Mouse (Mus musculus): ENCODE data around the gene Gm45208. TPM values are rescaled to one million over a fixed set of nuclear protein-coding genes. Genes with fewer than 3 reads are reported as not detected.

Gene Gm45208
- total RNA-seq, 2 experiments from 2014 or later = not detected

- DNase-seq = no peak
Observed at GRCm38 (mm10) chrX:7727176-7727575, 5.1 kb downstream of the Gm45208 start.

- peak; percentile 78 to 93 for DNase-seq
Observed at GRCm38 (mm10) chrX:7728215-7728921, 6.3 kb downstream of the Gm45208 start, which contains the start of gene Praf2. Gene Praf2 (plus strand): TSS chrX:7728439.

- no peak for DNase-seq
Observed at GRCm38 (mm10) chrX:7728922-7729265, 6.8 kb downstream of the Gm45208 start.

- peak; percentile 58 to 79 for DNase-seq
Observed at GRCm38 (mm10) chrX:7733571-7734156, 11.6 kb downstream of the Gm45208 start.

DNA sequence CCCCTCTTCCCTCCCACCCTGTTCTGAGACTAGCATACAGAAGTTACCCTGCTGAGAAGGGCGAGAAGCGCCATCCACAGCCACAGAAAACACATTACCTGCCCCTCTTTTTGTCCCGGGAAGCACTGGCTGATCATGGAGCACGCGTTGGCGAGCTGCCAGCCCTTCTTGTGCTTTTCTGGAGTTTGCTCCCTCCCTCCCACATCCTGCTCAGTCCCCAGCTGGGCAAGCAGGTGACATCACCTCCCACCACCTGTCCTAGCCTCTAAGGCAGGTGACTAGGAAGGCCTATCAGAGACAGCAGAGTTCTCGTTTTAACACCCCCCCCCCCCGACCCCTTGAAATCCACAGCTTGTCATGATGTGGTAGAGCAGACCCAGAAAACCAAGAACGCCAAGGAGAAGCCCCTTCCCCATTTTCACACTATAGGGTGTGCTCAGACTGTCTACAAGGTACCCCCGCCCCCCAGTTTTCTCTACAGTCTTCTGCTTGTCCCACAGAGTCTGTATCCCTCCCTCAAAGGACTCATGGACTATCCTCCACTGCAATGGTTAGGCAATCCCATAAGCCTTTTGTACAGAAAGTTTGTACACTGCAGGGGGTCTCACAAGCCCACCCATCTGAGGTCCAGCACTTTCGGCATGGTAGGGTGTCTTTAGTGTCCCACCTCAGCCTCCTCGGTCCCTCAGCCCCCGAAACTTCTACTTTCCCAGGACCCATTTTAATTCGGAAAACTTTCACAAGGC is 17.5 kb downstream of the Gm45208 start:
- DNase-seq = no peak

DNA sequence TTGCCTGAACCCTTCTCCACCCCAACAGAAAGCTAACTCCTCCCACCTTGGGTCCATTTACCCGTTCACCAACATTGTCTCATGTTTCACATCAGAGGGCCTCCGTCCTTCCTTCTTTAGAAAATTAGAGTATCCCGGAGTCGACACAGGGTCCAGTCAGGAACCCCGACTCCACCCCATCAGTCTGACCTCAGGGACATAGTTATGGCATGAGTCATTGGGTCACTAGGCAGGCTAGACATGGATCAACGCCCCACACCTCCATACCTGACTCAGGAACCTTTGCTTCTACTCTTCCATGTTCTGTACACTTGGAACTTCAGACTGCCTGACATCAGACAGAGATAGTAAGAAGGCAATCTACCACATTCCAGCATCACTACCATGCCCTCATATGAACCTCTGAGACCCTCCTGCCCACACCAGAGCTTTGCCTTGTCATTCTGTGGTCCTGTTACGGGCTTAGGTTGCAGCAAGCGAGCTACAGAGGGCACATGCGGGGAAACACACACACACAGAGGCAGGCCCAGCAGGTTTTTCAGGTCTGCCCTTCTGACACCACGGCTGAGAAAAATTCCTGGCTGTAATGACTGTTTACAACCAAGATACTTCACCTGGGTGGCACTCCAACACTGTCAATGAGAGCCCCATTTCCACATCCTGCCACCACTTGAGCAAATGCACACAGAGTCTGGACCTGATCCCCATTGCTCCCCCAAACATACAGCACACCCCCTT is 18.2 kb downstream of the Gm45208 start:
- DNase-seq = no peak

DNA sequence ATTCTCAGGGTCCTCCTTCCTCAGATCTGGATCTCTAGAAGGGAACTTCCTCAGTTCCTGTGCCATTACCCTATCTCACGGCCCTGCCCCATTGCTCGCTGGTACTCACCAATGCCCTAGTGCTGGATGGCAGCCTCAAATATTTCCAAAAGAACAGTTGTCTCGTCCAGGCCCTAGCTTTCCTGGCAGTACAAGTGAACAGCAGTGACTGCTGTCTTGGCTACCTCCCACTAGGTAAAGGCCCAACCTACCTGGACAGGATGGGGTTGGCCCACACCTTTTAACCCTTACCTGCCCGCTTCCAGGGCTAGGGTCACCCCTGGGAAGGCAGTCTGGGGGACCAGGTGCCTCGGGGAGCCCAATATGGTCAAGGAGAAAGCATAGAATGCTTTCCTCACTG is 19.1 kb downstream of the Gm45208 start:
- DNase-seq = no peak

GRCm38 (mm10) chrX:7743470-7743869 is 21.4 kb downstream of the Gm45208 start:
- DNase-seq = no peak

DNA sequence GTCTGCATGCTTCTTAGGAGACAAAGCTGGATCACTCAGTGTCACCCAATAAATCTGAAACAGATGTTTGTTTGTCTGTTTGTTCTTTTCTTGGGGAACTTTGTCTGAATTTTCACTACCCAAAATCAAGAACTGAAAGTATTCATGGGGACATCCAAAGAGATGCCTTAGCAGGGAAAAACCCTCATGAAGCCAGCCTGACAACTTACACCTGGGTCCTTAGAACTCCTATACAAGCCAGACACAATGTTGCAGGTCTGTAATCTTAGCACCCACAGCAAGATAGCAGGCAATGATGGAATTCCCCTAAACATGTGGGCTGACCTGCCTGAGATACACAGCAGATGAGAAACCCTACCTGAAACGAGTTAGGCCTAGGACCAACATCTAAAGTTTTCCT is 22.9 kb downstream of the Gm45208 start:
- no peak for DNase-seq

GRCm38 (mm10) chrX:7745429-7745828 is 23.4 kb downstream of the Gm45208 start:
- DNase-seq = no peak

DNA sequence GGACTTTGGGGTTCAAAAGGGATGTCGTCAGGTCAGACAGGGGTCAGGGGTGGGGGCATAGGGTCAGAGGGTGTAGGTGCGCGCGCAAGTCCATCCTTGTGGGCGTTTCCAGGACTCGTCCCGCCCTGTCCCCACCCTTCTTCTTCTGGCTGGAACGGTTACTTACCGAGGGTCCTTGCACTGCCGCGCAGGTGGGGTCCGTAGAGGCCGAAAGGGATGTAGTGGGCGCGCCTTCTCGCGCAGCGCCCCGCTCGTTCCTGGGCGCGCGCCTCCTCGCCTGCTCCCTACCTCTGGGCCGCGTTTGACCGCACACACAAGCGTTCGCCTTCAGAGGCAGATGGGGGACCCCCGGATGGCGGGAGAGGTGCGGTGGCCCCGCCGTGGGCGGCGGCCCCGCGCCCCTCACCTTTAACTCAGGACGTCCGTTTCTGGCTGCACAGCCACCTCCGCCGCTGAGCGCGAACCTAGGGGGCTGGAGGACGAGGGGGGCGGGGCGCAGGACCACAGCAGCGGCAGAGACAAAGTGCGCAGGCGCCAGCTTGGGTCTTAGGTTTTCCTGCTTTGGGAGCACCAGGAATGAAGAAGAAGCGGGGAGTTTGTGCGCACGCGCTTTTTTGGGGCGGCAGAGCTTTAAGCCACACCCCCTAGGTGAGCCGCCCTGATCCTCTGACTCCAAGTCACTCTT is 28.5 kb downstream of the Gm45208 start, which contains the start of gene Ccdc120:
TSS of gene Ccdc120 (minus strand) at position 474 of the 685 bp plus-strand sequence.
- peak; percentile 59 to 69 for DNase-seq

- peak in 1 of 2 experiments; percentile 25 for DNase-seq
Observed at GRCm38 (mm10) chrX:7753627-7754026, 31.6 kb downstream of the Gm45208 start.

- peak; percentile 91 to 97 for DNase-seq
Observed at GRCm38 (mm10) chrX:7762137-7762920, 40.3 kb downstream of the Gm45208 start, which contains the start of gene Tfe3. Gene Tfe3 (plus strand): TSS chrX:7762560.

GRCm38 (mm10) chrX:7762921-7763197 is 40.8 kb downstream of the Gm45208 start:
- no peak for DNase-seq

- DNase-seq = peak; percentile 59 to 74
Observed at GRCm38 (mm10) chrX:7763631-7764393, 41.8 kb downstream of the Gm45208 start.

DNA sequence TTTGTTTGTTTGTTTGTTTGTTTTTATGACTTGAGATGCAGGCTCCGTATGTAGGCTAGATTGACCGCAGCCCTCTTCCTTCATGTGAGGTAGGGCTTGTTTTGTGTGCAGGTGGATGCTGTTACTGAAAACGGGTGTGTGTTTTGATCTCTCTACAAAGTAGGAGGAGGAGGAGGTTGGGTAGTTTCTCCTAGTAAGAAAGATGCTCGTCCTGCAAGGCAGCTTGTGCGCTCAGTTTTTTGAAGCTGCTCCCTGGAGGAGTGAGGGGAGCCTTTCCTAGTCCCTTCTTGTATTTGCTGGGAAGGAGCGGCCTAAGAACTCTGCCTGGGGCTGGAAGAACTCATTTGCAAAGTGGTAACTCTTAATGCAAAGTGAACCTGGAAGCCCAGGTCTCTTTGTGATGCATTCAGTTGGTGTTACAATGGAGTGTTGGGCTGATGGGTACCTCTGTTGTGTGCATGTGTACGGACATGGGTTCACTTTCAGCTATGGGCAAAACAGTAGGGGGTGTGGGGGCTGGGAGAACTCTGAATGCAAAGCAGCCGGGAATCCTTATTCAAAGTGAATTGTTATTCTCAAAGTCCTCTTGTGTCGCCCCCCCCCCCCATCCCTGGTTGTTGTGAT is 42.7 kb downstream of the Gm45208 start:
- no peak for DNase-seq

- DNase-seq = peak; percentile 15 to 30
Observed at GRCm38 (mm10) chrX:7765281-7765670, 43.2 kb downstream of the Gm45208 start.

DNA sequence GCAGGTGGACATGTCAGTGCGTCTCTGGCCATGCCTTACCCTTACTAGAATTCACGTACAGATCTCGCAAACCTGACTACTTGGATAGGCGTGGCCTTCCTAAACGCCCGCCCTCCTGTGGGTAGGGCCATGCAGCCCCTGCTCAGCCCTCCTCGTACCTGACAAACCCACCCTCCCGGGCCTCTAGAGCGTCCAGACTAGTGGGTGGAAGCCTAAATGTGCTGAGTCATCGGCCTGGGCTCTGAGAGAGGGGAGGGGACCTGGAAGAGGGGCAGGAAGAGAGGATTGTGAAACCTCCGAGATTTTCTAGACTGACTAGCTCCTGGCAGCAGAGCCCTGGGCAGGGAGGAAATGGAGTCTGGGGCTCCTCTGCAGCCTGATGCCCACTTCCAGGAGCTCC is 43.7 kb downstream of the Gm45208 start:
- peak; percentile 62 to 80 for DNase-seq

GRCm38 (mm10) chrX:7769302-7770017 is 47.4 kb downstream of the Gm45208 start:
- no peak for DNase-seq
